Mouse (Mus musculus) limb, embryonic 11.5 days (tissue): ENCODE results near the gene Defb42. TPM values are rescaled to one million over a fixed set of nuclear protein-coding genes. Genes with fewer than 3 reads are reported as not detected.

ENCODE experiments used
- ATAC-seq: fragments of 200-750 bp; cut with Nextera tagmentation; 2 replicates; pipeline ENCODE4 v1.8.0; 2017; ENCODE audit warnings: low read depth; ENCODE audit not compliant: insufficient number of reproducible peaks, low FRiP score, low TSS enrichment
- DNase-seq: peaks from one replicate; pipeline ENCODE4 v3.0.0-alpha.2; 2015; ENCODE audit warnings: low spot score
- H3K27ac ChIP-seq: fragments of 300-500 bp; sonication (generic); replicated peaks from 2 replicates; pipeline ENCODE4 v1.5.1; 2014; ENCODE audit warnings: low read depth, mild to moderate bottlenecking, low read length
- H3K27me3 ChIP-seq: fragments of 300-500 bp; sonication (generic); 2 replicates; pipeline ENCODE4 v1.6.1; 2014; ENCODE audit warnings: mild to moderate bottlenecking, low read length, mixed read lengths; ENCODE audit not compliant: control insufficient read depth, insufficient read depth
- H3K36me3 ChIP-seq: fragments of 300-500 bp; sonication (generic); 2 replicates; pipeline ENCODE4 v1.6.1; 2014; ENCODE audit warnings: mild to moderate bottlenecking, low read length, moderate library complexity, mixed read lengths; ENCODE audit not compliant: control insufficient read depth, insufficient read depth
- H3K4me1 ChIP-seq: fragments of 300-500 bp; sonication (generic); 2 replicates; pipeline ENCODE4 v1.6.1; 2014; ENCODE audit warnings: low read length, mixed read lengths; ENCODE audit not compliant: control insufficient read depth, insufficient read depth
- H3K4me2 ChIP-seq: fragments of 300-500 bp; sonication (generic); 2 replicates; pipeline ENCODE4 v1.6.1; 2014; ENCODE audit warnings: low read depth, mild to moderate bottlenecking, moderate library complexity; ENCODE audit not compliant: severe bottlenecking
- H3K4me3 ChIP-seq: fragments of 300-500 bp; sonication (generic); 2 replicates; pipeline ENCODE4 v1.5.1; 2014; ENCODE audit warnings: low read depth, low read length
- H3K9ac ChIP-seq: fragments of 300-500 bp; sonication (generic); 2 replicates; pipeline ENCODE4 v1.6.1; 2014; ENCODE audit warnings: mild to moderate bottlenecking, low read length
- H3K9me3 ChIP-seq: fragments of 300-500 bp; sonication (generic); 2 replicates; pipeline ENCODE4 v1.6.1; 2016; ENCODE audit warnings: low read length; ENCODE audit not compliant: control insufficient read depth
- WGBS: fragments of 180-500 bp; shearing (Covaris S2); extraction: QIAGEN DNeasy Blood & Tissue Kit; methylation state at CpG from one replicate; pipeline ENCODE4 v1.1.7; 2014; 5-methylcytosine and 5-hydroxymethylcytosine counted together
- polyA plus RNA-seq: library from polyadenylated mRNA; unstranded; fragments of >200 nt; fragmentation: Nextera tagmentation; extraction: Ambion mirVana; gene quantifications from 2 replicates; pipeline ENCODE4 v1.2.1, GENCODE M21; 2014

Defb42 gene
- polyA plus RNA-seq = not detected in 2 replicates

GRCm38 (mm10) chr14:63046691-63047090 lies at the start of gene Defb42:
Gene Defb42, plus strand, starts transcription at chr14:63046991.
- H3K27me3 ChIP-seq = no peaks in the 10 kb centered on the region
- no peaks in the 10 kb centered on the region for H3K36me3 ChIP-seq
- ATAC-seq = no peak
- no peak within 1 kb of the TSS for H3K4me3 ChIP-seq
- WGBS = 71% methylated on average over 3 of the region's 3 CpGs
- H3K27ac ChIP-seq = no peak within 1 kb of the TSS
- H3K4me2 ChIP-seq = no peak within 1 kb of the TSS
- no peaks in the 10 kb centered on the region for H3K9me3 ChIP-seq
- no peak within 1 kb of the TSS for H3K9ac ChIP-seq
- no peak for DNase-seq
- no peaks in the 10 kb centered on the region for H3K4me1 ChIP-seq

DNA sequence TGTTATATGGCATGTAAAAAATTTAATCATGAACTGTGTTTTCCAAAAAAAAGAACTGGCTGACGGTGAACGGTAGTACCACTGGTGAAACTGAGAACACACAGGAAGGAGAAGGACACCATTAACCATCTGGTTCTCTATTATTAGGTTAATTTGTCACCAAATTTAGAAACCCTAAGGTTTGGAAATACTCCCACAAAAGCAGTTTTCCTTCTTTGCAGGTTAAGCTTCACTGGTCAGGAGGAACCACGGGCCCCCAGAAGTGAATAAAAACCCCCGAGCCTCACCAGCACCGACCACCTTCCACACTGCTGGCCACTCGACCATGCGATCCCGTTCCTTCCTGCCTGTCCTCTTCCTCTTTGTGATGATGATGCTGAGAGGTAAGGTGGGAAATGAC lies 49.0 kb upstream of the Defb42 start, which contains the start of gene Defb47:
TSS of gene Defb47 (plus strand) at position 301 of the 400 bp plus-strand sequence.
- no peak within 1 kb of the TSS for H3K4me2 ChIP-seq
- no peak within 1 kb of the TSS for H3K4me3 ChIP-seq
- H3K27ac ChIP-seq = no peak within 1 kb of the TSS
- H3K4me1 ChIP-seq = no peaks in the 10 kb centered on the region
- H3K27me3 ChIP-seq = no peaks in the 10 kb centered on the region
- H3K9me3 ChIP-seq = no peaks in the 10 kb centered on the region
- H3K36me3 ChIP-seq = no peaks in the 10 kb centered on the region
- ATAC-seq (no peak), DNase-seq (no peak)
- H3K9ac ChIP-seq = no peak within 1 kb of the TSS
- 79% methylated on average over 8 of the region's 8 CpGs for WGBS

- Histone ChIP-seq H3K4me3 (no peak overlapping the region), H3K27me3 (no peaks in the 10 kb centered on the region), H3K27ac (no peak overlapping the region), H3K4me1 (no peaks in the 10 kb centered on the region), H3K9me3 (no peaks in the 10 kb centered on the region), H3K9ac (no peak overlapping the region), H3K4me2 (no peak overlapping the region), H3K36me3 (no peaks in the 10 kb centered on the region)
- WGBS = 85% methylated on average over 4 of the region's 4 CpGs
- DNase-seq = no peak
- no peak for ATAC-seq
Observed at GRCm38 (mm10) chr14:62998977-62999376, 47.8 kb upstream of the Defb42 start.

DNA sequence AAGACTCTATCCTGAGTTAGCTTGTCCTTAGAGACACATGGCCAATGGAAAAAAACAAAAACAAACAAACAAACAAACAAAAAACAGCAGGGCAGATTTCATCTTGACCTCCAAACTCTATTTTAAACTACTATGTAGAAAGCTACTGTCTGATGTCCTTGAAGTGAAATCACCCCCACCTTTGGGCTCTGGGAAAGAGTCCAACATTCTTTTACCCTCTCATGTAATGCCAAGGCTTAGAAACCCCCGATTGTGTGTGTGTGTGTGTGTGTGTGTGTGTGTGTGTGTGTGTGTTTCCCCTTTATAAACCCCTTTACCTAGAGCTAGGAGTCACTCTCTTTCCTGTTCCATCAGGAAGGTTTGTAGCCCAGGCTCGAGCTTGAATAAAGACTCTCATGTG lies 44.2 kb upstream of the Defb42 start:
- H3K27me3 ChIP-seq = no peaks in the 10 kb centered on the region
- no peaks in the 10 kb centered on the region for H3K9me3 ChIP-seq
- DNase-seq (no peak), ATAC-seq (no peak)
- H3K27ac ChIP-seq = no peak overlapping the region
- no peak overlapping the region for H3K4me2 ChIP-seq
- no peaks in the 10 kb centered on the region for H3K36me3 ChIP-seq
- no peak overlapping the region for H3K9ac ChIP-seq
- 77% methylated on average over 2 of the region's 2 CpGs for WGBS
- H3K4me3 ChIP-seq = no peak overlapping the region
- no peaks in the 10 kb centered on the region for H3K4me1 ChIP-seq

- Histone ChIP-seq H3K27me3 (no peaks in the 10 kb centered on the region), H3K4me3 (no peak within 1 kb of the TSS), H3K27ac (no peak within 1 kb of the TSS), H3K4me2 (no peak within 1 kb of the TSS), H3K4me1 (no peaks in the 10 kb centered on the region), H3K9me3 (no peaks in the 10 kb centered on the region), H3K9ac (no peak within 1 kb of the TSS), H3K36me3 (no peaks in the 10 kb centered on the region)
- no peak for DNase-seq
- WGBS = 97% methylated on average over 5 of the region's 5 CpGs
- no peak for ATAC-seq
Observed at GRCm38 (mm10) chr14:63011471-63011870, 35.3 kb upstream of the Defb42 start, which contains the start of gene Defb43. Gene Defb43, plus strand, starts transcription at chr14:63011771.

GRCm38 (mm10) chr14:63013082-63013481 lies 33.7 kb upstream of the Defb42 start:
- no peak overlapping the region for H3K9ac ChIP-seq
- DNase-seq = no peak

GRCm38 (mm10) chr14:63014667-63015066 lies 32.1 kb upstream of the Defb42 start:
- WGBS = 91% methylated on average over 4 of the region's 4 CpGs
- Histone ChIP-seq H3K4me1 (no peaks in the 10 kb centered on the region), H3K4me2 (no peak overlapping the region), H3K27me3 (no peaks in the 10 kb centered on the region), H3K9ac (no peak overlapping the region), H3K4me3 (no peak overlapping the region), H3K9me3 (no peaks in the 10 kb centered on the region), H3K36me3 (no peaks in the 10 kb centered on the region), H3K27ac (no peak overlapping the region)
- DNase-seq = no peak
- ATAC-seq = no peak

More at GRCm38 (mm10) chr14:63013082-63013481, 33.7 kb upstream of the Defb42 start:
- Histone ChIP-seq H3K4me1 (no peaks in the 10 kb centered on the region), H3K4me3 (no peak overlapping the region), H3K9me3 (no peaks in the 10 kb centered on the region), H3K36me3 (no peaks in the 10 kb centered on the region), H3K27ac (no peak overlapping the region), H3K27me3 (no peaks in the 10 kb centered on the region), H3K4me2 (no peak overlapping the region)
- ATAC-seq = no peak
- 85% methylated on average over 4 of the region's 4 CpGs for WGBS

- no peak overlapping the region for H3K27ac ChIP-seq
- no peaks in the 10 kb centered on the region for H3K27me3 ChIP-seq
- no peaks in the 10 kb centered on the region for H3K36me3 ChIP-seq
- DNase-seq (no peak), ATAC-seq (no peak)
- no peak overlapping the region for H3K9ac ChIP-seq
- H3K9me3 ChIP-seq = no peaks in the 10 kb centered on the region
- 55% methylated on average over 6 of the region's 6 CpGs for WGBS
- H3K4me1 ChIP-seq = no peaks in the 10 kb centered on the region
- H3K4me2 ChIP-seq = no peak overlapping the region
- H3K4me3 ChIP-seq = no peak overlapping the region
Observed at GRCm38 (mm10) chr14:63020524-63021156, 26.2 kb upstream of the Defb42 start.

GRCm38 (mm10) chr14:63049910-63050370 lies 3.1 kb downstream of the Defb42 start, which contains the start of gene Defb30:
Gene Defb30, minus strand, starts transcription at chr14:63049960.
- Histone ChIP-seq H3K36me3 (no peaks in the 10 kb centered on the region), H3K27me3 (no peaks in the 10 kb centered on the region), H3K4me3 (no peak within 1 kb of the TSS), H3K4me2 (no peak within 1 kb of the TSS), H3K9ac (no peak within 1 kb of the TSS), H3K4me1 (no peaks in the 10 kb centered on the region), H3K9me3 (no peaks in the 10 kb centered on the region), H3K27ac (no peak within 1 kb of the TSS)
- 86% methylated on average over 12 of the region's 14 CpGs for WGBS
- DNase-seq (no peak), ATAC-seq (no peak)
